Mouse (Mus musculus): ENCODE results near the gene Foxb2.
"Not testable (repeated sequence)": the region's sequence is repeated elsewhere in the genome, so short reads cannot be mapped to it uniquely, and the experiment has no call there.

Gene Foxb2

DNA sequence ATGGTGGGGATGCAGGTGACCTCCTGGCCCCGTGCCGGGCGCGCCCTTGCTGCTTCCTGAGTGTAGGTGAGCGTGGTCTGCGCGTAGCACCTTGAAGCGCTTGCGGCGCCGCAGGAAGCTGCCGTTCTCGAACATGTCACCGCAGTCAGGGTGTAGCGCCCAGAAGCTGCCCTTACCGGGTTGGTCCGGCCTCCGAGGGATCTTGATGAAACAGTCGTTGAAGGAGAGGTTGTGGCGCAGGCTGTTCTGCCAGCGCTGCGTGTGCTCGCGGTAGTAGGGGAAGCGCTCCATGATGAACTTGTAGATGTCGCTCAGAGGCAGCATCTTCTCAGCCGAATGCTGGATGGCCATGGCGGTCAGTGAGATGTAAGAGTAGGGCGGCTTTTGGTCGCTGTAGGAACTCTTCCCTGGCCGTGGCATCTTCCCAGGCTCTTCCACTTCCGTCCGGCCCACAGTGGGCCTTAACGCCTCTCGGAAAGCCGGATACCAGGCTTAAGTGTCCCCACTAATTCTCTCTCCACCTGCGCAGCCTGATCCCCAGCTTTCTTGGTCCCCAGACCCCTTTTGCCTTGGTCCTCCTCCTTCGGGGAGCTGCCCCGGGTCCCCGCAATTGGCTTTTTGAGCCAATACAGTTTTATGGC lies at the start of gene Foxb2:
Gene Foxb2 (minus strand): TSS at position 585 of the 641 bp plus-strand sequence.
- DNase-seq, result peak in 1 of 2 experiments; percentile 33

DNA sequence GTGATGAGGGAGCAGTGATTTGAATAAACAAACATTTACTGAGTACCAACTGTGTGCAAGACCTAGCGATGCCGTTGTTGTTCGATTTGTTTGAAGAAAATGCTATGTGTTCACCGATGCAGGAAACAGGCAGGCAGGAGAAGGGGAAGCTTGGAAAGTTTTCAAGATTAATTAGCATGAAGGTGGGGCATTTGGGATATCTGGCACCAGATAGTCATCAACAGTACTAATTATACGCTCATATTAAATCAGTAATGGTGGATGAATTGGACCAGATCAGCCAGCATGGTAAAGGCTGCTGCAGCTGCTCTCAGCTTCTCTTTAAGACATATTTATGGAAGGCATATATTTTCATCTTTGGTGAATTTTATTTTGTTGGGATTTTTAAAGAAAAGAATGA lies 37.9 kb upstream of the Foxb2 start:
- no peak for DNase-seq

DNA sequence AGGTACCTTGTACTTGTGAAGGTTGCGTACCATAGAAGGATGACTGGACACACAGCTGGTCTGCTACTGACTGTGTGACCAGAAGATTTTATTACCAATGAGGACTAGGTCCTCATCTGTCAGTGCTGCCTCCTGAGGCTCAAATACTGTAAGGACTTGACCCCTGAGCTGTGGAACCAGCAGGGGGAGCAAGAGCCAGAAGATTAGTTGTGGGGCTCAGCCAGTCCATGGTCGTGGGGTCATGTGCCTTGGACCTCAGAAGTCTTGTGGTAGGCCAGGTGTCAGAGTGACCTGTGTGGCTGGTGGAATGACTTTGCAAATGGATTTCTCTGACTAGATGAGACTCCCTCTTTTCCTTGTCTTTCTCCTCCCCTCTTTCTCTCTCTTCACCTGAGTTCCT lies 29.5 kb upstream of the Foxb2 start:
- peak; percentile 41 to 47 for DNase-seq

DNA sequence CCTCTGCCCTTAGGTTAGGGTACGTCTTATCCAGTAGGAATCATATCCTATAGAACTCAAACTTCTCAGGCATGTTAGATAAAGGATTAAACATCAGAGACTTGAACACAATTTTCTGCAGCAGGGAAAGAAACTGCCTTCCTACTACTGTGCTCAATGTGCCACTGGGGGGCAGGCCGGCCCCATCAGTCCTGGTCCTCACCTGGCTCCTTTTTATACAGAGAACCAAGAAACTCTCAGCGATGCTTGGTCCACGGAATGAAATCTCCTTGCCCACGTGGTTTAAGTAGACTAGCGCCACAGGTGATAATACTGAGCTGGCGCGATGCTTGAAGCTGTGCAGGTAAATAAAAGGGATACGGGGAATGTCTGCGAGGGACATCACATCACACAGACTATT lies 26.1 kb upstream of the Foxb2 start:
- no peak for DNase-seq

GRCm38 (mm10) chr19:16898576-16898975 lies 25.0 kb upstream of the Foxb2 start:
- DNase-seq, result no peak

DNA sequence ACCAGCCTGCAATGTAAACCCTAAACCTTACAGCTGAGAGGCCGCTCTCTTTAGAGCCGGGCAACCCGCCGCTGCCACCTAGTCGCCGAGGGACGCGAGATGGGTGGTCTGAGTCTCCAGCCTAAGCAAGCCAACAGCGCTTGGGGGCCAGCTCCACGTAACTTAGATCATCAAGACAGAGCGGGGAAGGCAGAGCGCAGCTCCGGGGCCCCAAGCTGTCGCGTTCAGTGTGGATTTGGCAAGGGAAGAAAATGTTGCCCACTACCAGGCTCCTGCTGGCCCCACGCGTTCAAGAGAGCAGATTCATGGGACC lies 2.8 kb upstream of the Foxb2 start:
- DNase-seq, result no peak

DNA sequence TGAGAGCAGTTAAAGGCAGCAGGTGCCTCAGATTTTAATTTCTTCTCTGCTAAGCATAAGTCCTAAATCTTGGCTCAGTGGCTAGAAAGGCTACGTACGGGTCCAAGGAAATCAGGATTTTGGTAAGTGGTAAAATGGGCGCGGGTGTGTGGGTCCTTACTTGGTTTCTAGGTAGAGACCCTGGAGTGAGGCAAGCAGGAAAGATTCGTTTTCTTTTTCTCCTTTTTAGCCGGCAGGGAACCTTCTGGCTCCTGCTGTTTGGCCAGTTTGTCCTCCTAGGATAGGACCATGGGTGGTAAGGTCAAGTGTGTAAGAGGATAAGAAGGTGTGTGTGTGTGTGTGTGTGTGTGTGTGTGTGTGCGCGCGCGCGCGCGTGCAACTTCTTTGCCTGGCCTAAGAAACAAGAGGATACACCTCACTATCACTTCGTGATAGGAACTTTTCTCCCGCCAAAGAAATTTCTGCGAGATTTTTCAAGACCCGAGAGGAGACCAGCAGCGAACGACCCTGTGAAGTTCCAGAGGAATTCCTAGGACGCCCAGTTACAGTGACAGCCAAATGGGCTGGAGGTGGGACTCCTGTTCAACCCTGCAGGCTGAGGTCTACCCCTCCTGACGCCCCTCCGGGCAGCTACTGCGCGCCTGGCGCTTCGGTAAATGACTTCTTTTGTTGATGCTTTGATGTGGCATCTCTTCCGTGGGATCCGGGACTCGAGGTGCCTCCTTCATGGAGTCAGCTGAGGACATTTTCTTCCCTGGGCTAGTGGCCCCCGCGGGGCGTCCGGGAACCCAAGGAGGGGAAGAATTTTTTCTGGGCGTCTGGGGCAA lies 2.2 kb upstream of the Foxb2 start:
- DNase-seq, result no peak

DNA sequence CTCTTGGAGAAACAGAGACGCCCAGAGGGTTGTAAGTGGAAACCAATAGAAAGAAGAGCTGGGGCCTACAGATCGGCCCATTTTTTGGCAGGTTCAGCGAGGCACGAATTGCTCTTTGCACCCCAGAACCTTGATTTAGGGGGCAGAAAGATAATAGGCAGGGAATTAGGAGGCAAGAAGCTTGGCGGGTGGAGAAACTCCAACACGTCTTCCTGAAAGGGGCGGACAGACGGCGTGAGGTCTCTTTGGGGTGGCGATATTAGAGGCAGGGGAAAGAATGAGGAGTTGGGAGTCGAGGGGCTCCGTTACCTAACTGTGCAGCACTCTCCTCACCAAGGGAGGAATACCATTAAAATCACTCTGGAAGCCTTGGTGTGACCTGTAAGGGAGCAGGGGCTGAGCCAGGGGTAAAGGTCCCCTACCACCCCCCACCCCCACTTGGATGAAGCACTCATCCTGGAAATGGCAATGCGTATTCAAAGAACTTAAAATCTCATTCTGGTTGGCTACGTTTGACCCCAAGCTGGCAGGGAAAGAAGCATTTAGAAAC lies 1.5 kb upstream of the Foxb2 start:
- no peak for DNase-seq

GRCm38 (mm10) chr19:16873942-16874861 lies 597 bp upstream of the Foxb2 start:
- DNase-seq, result no peak

- peak; percentile 5 to 32 for DNase-seq
Measured at GRCm38 (mm10) chr19:16872331-16873180, 1.0 kb downstream of the Foxb2 start.

GRCm38 (mm10) chr19:16871192-16871760 lies 2.3 kb downstream of the Foxb2 start:
- DNase-seq, result no peak

GRCm38 (mm10) chr19:16870501-16871191 lies 3.0 kb downstream of the Foxb2 start:
- no peak for DNase-seq

- peak; percentile 51 to 59 for DNase-seq
Measured at GRCm38 (mm10) chr19:16868534-16868933, 5.1 kb downstream of the Foxb2 start.

DNA sequence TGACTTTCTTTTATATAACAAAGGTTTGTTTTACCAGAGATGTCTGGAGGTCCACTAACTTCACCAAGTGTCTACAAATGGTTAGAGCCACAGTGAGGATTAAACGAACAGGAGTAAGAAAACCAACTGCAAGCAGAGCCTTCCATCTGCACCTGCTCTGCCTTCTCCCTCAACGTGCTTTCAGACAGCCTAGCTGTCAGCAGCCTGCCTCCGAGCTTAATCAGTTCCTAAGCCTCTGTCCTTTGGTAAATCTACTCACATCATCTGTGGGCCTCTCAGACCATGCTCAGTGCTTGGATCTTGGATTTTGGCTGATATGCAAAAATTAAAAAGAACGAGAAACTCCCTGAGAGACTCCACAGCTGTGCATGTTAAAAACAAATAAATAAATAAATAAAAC lies 15.0 kb downstream of the Foxb2 start:
- DNase-seq, result no peak

- no peak for DNase-seq
Measured at GRCm38 (mm10) chr19:16856752-16857151, 16.9 kb downstream of the Foxb2 start.

DNA sequence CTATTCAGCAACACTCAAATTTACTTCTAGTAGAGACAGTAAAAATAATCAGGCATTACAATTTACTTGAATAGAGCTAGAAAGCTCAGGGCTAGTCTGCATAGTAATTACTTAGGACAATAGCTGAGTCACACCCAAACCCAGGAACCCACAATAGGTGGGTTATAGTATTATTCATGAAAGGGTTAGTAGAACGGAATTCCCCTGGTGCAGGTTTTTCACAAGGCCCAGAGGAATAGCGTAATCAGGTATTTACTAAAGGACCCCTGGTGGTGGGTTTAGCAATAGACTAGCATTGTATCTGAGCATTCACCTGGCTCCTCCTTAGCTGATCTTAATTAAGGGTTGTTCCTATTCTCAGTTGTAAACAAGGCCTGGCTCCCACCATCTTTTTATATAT lies 29.5 kb downstream of the Foxb2 start:
- not testable (repeated sequence) for DNase-seq

DNA sequence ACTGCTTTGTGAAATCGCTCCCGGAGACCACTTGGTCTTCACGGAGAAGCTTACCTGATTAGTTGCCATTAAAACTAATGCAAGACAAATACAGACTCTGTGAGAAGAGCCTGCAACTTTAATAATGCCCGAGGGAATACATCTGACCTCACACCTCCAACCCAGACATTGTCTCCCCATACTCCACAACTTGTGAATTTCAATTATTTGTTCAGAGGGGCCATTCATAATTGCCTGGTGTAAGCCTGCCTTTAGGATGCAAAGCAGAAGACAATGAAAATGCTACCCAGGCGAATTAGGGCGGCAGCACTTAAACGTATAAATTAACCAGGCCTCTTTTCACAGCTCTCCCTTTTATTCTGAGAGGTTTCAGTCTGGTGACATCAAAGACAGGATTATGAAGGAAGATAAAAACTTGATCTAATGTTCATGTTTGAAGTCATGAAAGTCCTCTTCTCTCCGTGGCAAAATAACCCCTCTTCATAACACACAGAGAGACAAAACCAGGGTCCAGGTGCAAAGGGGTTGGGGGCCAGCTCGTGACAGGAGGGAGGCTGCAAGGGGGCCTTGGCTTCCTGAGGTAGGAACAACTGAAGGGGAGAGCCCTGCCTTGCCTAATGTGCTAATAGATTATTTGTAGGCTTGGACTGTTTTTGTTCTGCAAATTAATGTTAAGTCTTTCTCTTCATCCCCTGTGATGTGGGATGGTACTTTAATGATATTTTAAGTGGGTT lies 31.9 kb downstream of the Foxb2 start:
- no peak for DNase-seq

- no peak for DNase-seq
Measured at GRCm38 (mm10) chr19:16841001-16841400, 32.6 kb downstream of the Foxb2 start.

DNA sequence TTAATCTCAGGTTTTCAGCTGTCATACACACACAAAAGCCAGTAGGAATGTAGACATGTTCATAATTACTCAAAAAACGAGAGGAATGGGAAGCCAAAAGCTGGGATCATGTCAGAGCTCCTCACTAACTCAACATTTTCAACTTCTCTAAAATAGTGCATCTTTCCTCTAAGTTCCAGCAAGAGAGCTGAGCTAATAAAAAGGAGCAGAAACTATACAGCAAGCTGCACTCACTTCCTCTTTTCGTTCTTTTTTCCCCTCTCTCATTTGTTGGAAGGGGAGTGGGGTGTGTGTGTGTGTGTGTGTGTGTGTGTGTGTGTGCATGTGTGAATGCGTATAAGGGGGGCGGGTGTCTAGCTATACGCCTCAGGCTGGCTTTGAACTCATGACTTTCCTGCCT lies 45.9 kb downstream of the Foxb2 start:
- no peak for DNase-seq

GRCm38 (mm10) chr19:16825228-16825627 lies 48.4 kb downstream of the Foxb2 start:
- no peak for DNase-seq

All from kidney, postnatal 25 days (tissue).